Mouse (Mus musculus) left cerebral cortex, adult 18-20 months (tissue): ENCODE data around the gene Brdt. TPM values are rescaled to one million over a fixed set of nuclear protein-coding genes. Genes with fewer than 3 reads are reported as not detected.

Experiments used
- DNase-seq, 2 experiments: peaks; one replicate each; pipeline ENCODE4 v3.0.0; 2021 to 2022; ENCODE audit warnings: low spot score in 2 of 2, mixed read lengths in 1 of 2
- total RNA-seq, 2 experiments: library from RNA; stranded (reverse); gene quantifications; 2 replicates each; pipeline ENCODE4 v1.2.3; 2021

Gene Brdt
- total RNA-seq, 2 experiments from 2014 or later: 16.4 to 16.6 TPM

DNA sequence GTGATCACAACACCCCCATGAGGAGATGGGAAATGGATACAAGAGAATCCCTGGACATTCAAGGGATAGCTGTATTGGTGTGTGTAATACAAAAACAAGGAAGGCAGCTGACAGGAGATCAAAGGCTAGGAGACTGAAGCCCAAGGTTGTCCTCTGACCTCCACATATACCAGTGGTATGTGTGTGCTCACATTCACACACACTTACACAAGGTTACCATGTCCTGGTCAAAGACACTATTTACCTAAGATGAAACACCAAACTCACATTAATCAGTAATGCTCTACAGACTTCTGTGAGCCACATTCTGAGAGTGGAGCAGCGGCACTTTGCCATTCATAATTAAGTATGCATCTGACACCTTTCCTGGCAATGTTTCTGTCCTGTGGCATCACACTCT, 79.3 kb downstream of the Brdt start:
- no peak for DNase-seq

- DNase-seq: no peak
Measured at GRCm38 (mm10) chr5:107411326-107411725, 80.4 kb downstream of the Brdt start.

DNA sequence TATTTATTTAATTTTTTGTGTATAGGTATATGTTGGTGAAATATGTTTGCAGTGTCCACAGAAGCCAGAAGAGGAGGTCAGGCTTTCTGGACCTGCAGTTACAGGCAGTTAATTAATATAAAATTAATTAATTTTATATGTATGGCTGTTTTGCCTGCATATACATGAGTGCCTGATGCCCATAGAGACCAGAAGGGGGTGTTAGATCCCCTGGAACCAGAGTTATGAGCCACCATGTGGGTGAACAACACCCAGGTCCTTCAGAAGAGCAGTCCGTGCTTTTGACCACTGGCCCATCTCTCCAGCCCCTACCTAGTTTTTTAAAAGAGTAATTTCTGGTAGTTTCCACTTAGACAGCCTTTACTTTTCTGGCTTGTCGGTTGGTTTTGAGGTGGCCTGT, 81.3 kb downstream of the Brdt start:
- no peak for DNase-seq

DNA sequence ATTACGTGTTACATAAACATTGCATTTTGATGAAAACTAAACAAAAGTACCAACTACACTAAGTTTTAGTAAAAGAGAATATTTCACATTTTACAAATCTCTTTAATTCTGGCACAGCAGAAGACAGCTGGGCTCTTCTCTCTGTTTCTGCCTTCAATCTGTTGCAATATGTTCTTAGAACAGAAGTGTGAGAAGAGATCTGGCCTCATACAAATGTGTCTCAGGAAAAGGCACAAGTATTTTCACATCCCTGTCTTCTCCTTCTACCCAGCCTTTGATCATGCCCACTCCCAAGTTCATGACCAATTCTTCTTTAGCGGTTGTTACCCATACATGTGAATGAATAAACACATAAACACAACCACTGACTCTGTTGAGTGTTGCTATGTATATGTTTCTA, 84.1 kb downstream of the Brdt start:
- no peak for DNase-seq

GRCm38 (mm10) chr5:107421676-107422075, 90.7 kb downstream of the Brdt start:
- no peak for DNase-seq

GRCm38 (mm10) chr5:107431249-107431648, 100.3 kb downstream of the Brdt start, which contains the start of gene Lpcat2b:
Gene Lpcat2b (plus strand): TSS chr5:107431549.
- DNase-seq: no peak

GRCm38 (mm10) chr5:107434001-107434400, 103.0 kb downstream of the Brdt start:
- no peak for DNase-seq

GRCm38 (mm10) chr5:107436185-107436584, 105.2 kb downstream of the Brdt start:
- DNase-seq: no peak

Other genes with a start within 250 kb of the Brdt start
- 10 to 100 TPM; 12.2 to 13.4 TPM for gene Tgfbr3, start 41.5 kb upstream of the Brdt start, total RNA-seq
- gene Ephx4, start 71.6 kb downstream of the Brdt start, total RNA-seq: 10 to 100 TPM; 81.1 to 96.0 TPM
- under 1 TPM; 0.37 to 0.42 TPM for gene Lpcat2b, start 100.4 kb downstream of the Brdt start, total RNA-seq
- 100 to 1,000 TPM; 175 to 179 TPM for gene Btbd8, start 106.8 kb downstream of the Brdt start, total RNA-seq
- gene Gm42669, start 176.5 kb downstream of the Brdt start, total RNA-seq: under 1 TPM; 0.14 to 0.35 TPM
- gene 1700028K03Rik, start 203.6 kb downstream of the Brdt start, total RNA-seq: under 1 TPM; 0.53 to 0.66 TPM